Mouse (Mus musculus) midbrain, embryonic 10.5 days (tissue): ENCODE results near the gene Gad1. TPM values are rescaled to one million over a fixed set of nuclear protein-coding genes. Genes with fewer than 3 reads are reported as not detected.

Experiments
- DNase-seq: peaks from one replicate; pipeline ENCODE4 v3.0.0-alpha.2; 2017; ENCODE audit warnings: low spot score
- H3K27ac ChIP-seq: fragments of 300-500 bp; sonication (generic); replicated peaks from 2 replicates; pipeline ENCODE4 v1.5.1; 2016; ENCODE audit warnings: mild to moderate bottlenecking
- H3K27me3 ChIP-seq: fragments of 300-500 bp; sonication (generic); 2 replicates; pipeline ENCODE4 v1.6.1; 2016; ENCODE audit warnings: low read depth, mild to moderate bottlenecking; ENCODE audit not compliant: poor library complexity, severe bottlenecking
- H3K36me3 ChIP-seq: fragments of 300-500 bp; sonication (generic); 2 replicates; pipeline ENCODE4 v1.6.1; 2016; ENCODE audit warnings: mild to moderate bottlenecking, moderate library complexity
- H3K4me1 ChIP-seq: fragments of 300-500 bp; sonication (generic); 2 replicates; pipeline ENCODE4 v1.6.1; 2016
- H3K4me3 ChIP-seq: fragments of 300-500 bp; sonication (generic); 2 replicates; pipeline ENCODE4 v1.5.1; 2016; ENCODE audit warnings: mild to moderate bottlenecking, moderate library complexity
- H3K9me3 ChIP-seq: fragments of 300-500 bp; sonication (generic); replicated peaks from 2 replicates; pipeline ENCODE4 v1.6.1; 2016; ENCODE audit warnings: mild to moderate bottlenecking
- WGBS: fragments of 180-500 bp; shearing (Covaris S2); methylation state at CpG from one replicate; pipeline ENCODE4 v1.1.7; 2016; 5-methylcytosine and 5-hydroxymethylcytosine counted together
- polyA plus RNA-seq: library from polyadenylated mRNA; unstranded; fragments of >200 nt; fragmentation: Nextera tagmentation; extraction: Ambion mirVana; gene quantifications from 2 replicates; pipeline ENCODE4 v1.2.1, GENCODE M21; 2016

Gad1 gene
- polyA plus RNA-seq, 1 experiment from 2014 or later: 2.6 TPM

DNA sequence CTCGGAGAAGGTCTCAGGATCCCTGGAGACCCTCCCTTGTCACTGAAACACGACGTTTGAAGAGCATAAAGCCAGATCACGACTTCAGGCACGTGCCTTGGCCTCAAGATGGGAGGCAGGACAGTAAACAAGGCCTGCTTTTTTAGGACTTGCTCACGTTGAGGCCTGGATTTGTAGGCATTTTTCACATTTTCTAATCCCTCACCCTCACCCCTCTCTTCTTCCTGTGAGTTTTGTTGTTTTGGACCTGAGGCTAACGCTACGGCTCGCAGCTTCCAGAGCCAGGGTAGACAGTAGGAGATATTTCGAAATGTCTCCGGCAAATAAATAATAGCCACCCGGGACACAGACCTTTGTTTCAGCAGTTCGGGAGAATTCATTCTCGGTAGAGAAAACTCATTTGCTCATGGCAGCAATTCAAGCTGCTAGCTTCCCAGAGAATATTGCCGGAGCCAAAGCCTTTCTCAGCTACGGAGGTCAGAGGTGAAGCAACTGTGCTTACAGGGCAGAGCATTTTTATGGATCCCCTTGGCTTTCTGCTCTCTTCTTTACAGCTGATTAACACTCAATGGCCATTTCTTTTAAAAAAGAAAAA, 90.2 kb downstream of the Gad1 start:
- 0 out of 2 replicates have a peak overlapping the region, but pooled peaks have one; percentile 9 for H3K27ac ChIP-seq
- DNase-seq: no peak

DNA sequence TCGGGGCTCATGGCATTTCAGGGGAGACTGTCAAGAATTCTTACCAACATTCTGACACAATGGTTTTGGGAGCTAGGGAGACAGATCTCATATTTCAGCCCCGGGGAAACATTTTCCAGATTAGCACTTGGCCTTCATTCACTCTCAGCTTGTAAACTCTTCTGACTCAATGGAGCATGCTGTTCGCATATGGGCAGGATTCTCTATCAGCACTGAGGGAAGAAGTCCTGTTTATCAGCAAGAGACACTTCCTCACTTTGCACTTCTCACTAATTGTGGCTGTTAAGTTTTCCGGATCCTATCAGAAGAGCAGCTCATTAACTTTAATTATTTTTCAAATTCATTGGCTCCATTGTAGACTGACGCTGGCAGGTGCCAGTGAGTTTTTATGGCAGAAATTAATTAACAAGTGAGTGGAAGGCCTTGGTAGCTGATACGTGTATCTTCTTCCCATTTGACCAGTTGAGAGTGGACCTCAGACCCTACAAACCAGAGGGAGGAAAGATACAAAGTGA, 92.5 kb downstream of the Gad1 start:
- H3K36me3 ChIP-seq: no peaks in the 10 kb centered on the region
- no peaks in the 10 kb centered on the region for H3K9me3 ChIP-seq
- H3K4me1 ChIP-seq: peaks cover 19% of the 10 kb centered on the region
- H3K27ac ChIP-seq: no peak overlapping the region
- H3K27me3 ChIP-seq: no peaks in the 10 kb centered on the region
- no peak for DNase-seq
- H3K4me3 ChIP-seq: no peak overlapping the region
- WGBS: 89% methylated on average over 6 of the region's 6 CpGs

More for the DNA sequence above, 90.2 kb downstream of the Gad1 start:
- Histone ChIP-seq H3K9me3 (no peaks in the 10 kb centered on the region), H3K36me3 (no peaks in the 10 kb centered on the region), H3K4me3 (no peak overlapping the region), H3K4me1 (peaks cover 17% of the 10 kb centered on the region), H3K27me3 (no peaks in the 10 kb centered on the region)
- 69% methylated on average over 16 of the region's 16 CpGs for WGBS

DNA sequence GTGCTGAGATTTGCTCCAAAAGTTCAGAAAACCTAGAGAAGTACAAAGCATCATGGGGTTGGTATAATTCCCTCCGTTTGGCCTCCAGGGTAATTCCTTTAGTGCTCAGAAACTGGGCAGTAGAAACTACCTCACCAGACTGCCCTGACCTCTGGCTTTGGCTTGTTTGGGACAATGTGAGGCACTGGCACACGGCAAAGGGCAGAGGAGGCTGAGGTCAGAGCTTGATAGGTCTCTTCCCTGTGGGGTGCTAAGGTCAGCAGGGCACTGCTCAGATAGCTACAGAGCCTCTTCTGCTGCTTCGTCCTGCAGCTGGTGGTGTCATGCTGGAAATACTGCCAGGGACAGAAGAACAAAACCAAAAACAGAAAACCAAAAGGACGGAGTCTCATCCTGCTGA, 94.8 kb downstream of the Gad1 start:
- 43% methylated on average over 4 of the region's 4 CpGs for WGBS
- peaks cover 22% of the 10 kb centered on the region for H3K4me1 ChIP-seq
- DNase-seq: no peak

DNA sequence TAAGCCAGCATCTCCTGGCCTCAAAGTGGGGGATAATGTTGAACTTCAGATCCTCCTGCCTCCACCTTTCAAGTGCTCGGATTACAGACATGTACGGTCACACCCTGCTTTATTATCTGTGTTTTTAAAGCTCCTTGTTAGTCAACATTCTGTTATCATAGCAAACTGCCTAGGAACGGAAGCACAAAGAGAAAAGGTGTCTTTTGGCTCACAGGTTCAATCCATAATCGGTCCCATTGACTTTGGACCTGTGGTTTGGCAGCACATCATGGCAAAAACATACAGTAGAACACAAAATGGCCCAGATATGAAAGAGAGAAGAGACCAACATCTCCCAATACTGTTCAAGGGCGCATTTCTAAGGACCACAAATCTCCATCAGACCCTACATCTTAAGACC, 95.4 kb downstream of the Gad1 start:
- Histone ChIP-seq H3K27me3 (no peaks in the 10 kb centered on the region), H3K36me3 (no peaks in the 10 kb centered on the region), H3K9me3 (no peaks in the 10 kb centered on the region), H3K4me3 (no peak overlapping the region), H3K27ac (no peak overlapping the region), H3K4me1 (peaks cover 16% of the 10 kb centered on the region)
- no peak for DNase-seq
- 91% methylated on average over 5 of the region's 5 CpGs for WGBS

More for the DNA sequence above, 94.8 kb downstream of the Gad1 start:
- Histone ChIP-seq H3K4me3 (no peak overlapping the region), H3K36me3 (no peaks in the 10 kb centered on the region), H3K27me3 (no peaks in the 10 kb centered on the region), H3K27ac (no peak overlapping the region), H3K9me3 (no peaks in the 10 kb centered on the region)

GRCm38 (mm10) chr2:70649471-70649870, 96.6 kb downstream of the Gad1 start:
- no peaks in the 10 kb centered on the region for H3K27me3 ChIP-seq
- H3K36me3 ChIP-seq: no peaks in the 10 kb centered on the region
- DNase-seq: no peak
- no peak overlapping the region for H3K27ac ChIP-seq
- no peak overlapping the region for H3K4me3 ChIP-seq
- WGBS: 86% methylated on average over 4 of the region's 4 CpGs
- no peaks in the 10 kb centered on the region for H3K9me3 ChIP-seq
- peaks cover 11% of the 10 kb centered on the region for H3K4me1 ChIP-seq

Other genes starting within 250 kb of the Gad1 start
- 12.9 and 15.9 TPM in 2 replicates for gene Sp5, start 78.1 kb upstream of the Gad1 start, polyA plus RNA-seq
- 1.9 and 2.2 TPM in 2 replicates for gene Erich2, start 44.3 kb upstream of the Gad1 start, polyA plus RNA-seq
- 151 and 159 TPM in 2 replicates for gene Gorasp2, start 108.5 kb downstream of the Gad1 start, polyA plus RNA-seq
- gene Gm26558, start 109.0 kb downstream of the Gad1 start, polyA plus RNA-seq: 3.0 and 3.4 TPM in 2 replicates